Mouse (Mus musculus): ENCODE measurements at regions not wholly inside any gene's neighbourhood (a gene's known extent, or its start where the extent isn't known, plus 50 kb on each side); places are given as distances from the start of the nearest gene placed in this dataset.

DNA sequence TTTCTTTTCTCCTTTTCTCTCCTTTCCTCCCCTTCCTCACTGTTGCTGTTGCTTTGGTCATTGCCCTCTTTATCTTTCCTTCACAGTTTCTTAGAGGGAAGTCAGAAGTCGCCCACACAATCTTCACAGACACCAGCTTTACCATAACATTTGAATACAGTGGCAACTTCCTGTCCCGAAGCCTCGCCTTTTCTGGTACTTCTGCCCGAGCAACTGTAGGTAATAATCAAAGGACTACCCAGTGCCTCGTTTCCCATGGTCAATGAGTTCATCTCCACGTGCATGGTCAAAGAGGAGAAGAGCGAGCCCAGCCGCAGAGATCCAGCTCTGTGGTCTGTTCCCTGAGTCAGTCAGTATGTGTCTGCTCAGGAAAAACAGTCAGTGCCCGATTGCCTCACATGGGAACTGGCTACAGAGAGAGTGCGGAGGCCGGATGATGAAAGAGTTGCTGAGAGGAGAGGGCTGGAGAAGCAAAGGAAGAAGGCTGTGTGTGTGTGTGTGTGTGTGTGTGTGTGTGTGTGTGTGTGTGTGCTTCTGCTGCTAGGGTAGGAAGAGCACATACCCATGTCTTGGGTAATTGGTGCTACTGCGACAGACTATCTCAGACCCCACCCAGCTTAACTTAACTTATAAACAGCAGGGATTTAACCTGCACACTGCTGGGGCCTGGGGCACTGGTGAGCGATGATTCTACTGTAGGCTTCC, 73.0 kb upstream of the Klf13 start:
- WGBS: 63% methylated on average over 13 of the region's 13 CpGs
- ATAC-seq (ENCODE audit: insufficient number of reproducible peaks, low FRiP score, low TSS enrichment, low read depth): peak; percentile 46; the same call in 1 of the 2 replicates
- H3K9me3 ChIP-seq (replicated peaks): no peaks in the 10 kb centered on the region
- H3K4me1 ChIP-seq: 0 out of 2 replicates have a peak, but pooled peaks cover 2% of the 10 kb centered on the region
- no peaks in the 10 kb centered on the region for H3K27me3 ChIP-seq
- H3K27ac ChIP-seq (replicated peaks): peak overlapping the region; percentile 66
- no peak overlapping the region for H3K4me3 ChIP-seq (replicated peaks)
- no peaks in the 10 kb centered on the region for H3K36me3 ChIP-seq
- H3K9ac ChIP-seq: no peak overlapping the region
- no peak overlapping the region for H3K4me2 ChIP-seq (replicated peaks)

GRCm38 (mm10) chr7:64010640-64011039, 71.9 kb upstream of the Klf13 start:
- Histone ChIP-seq H3K9ac (no peak overlapping the region), H3K4me2 (replicated peaks) (no peak overlapping the region), H3K9me3 (replicated peaks) (no peaks in the 10 kb centered on the region), H3K27ac (replicated peaks) (no peak overlapping the region), H3K4me1 (no peaks in the 10 kb centered on the region), H3K36me3 (no peaks in the 10 kb centered on the region), H3K4me3 (replicated peaks) (no peak overlapping the region), H3K27me3 (no peaks in the 10 kb centered on the region)
- ATAC-seq (ENCODE audit: insufficient number of reproducible peaks, low FRiP score, low TSS enrichment, low read depth): no peak
- 71% methylated on average over 3 of the region's 3 CpGs for WGBS

DNA sequence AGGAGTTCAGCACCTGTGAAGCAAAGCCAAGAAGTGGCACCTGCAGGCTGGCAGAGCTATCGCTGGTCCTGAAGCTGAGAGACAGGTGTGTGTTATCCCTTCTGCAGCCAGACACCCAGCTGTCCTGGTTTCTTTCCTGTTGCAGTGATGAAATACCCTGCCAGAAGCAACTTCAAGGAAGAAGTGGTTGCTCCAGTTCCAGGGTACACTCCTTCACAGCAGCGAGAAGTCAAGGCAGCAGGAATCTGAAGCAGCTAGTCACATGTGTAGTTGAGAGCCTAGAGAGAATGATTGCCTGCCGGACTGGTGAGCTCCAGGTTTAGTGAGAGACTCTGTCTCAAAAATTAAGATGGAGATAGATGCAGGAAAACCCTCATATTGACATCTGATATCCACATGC, 69.1 kb upstream of the Klf13 start:
- no peak for ATAC-seq (ENCODE audit: insufficient number of reproducible peaks, low FRiP score, low TSS enrichment, low read depth)
- WGBS: 72% methylated on average over 3 of the region's 3 CpGs
- Histone ChIP-seq H3K27me3 (no peaks in the 10 kb centered on the region), H3K36me3 (no peaks in the 10 kb centered on the region), H3K27ac (replicated peaks) (no peak overlapping the region), H3K4me2 (replicated peaks) (no peak overlapping the region), H3K4me3 (replicated peaks) (no peak overlapping the region), H3K9ac (no peak overlapping the region), H3K9me3 (replicated peaks) (no peaks in the 10 kb centered on the region), H3K4me1 (no peaks in the 10 kb centered on the region)

DNA sequence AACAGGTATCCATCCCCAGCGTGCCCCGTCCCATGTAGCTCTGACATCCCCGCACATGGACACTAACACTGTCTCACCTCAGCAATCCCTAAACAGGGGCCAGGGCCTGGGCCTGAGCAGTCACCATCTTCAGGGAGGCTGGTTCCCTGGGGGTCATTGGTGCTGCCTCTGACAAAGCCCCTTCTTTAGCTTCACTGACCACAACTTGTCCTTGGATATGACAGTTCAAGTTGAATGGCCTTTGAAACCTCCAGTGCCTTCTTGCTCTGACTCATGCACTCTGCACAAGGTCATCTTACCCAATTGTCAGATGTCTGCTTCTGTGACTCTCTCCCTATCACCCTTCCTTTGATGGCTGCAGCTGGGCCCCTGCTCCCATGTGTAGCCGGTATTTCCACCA, 68.2 kb upstream of the Klf13 start:
- 83% methylated on average over 4 of the region's 4 CpGs for WGBS
- no peak for ATAC-seq (ENCODE audit: insufficient number of reproducible peaks, low FRiP score, low TSS enrichment, low read depth)

GRCm38 (mm10) chr7:64005765-64006164, 67.0 kb upstream of the Klf13 start:
- Histone ChIP-seq H3K9me3 (replicated peaks) (no peaks in the 10 kb centered on the region), H3K36me3 (no peaks in the 10 kb centered on the region), H3K4me2 (replicated peaks) (no peak overlapping the region), H3K27me3 (no peaks in the 10 kb centered on the region), H3K9ac (no peak overlapping the region), H3K4me1 (no peaks in the 10 kb centered on the region), H3K4me3 (replicated peaks) (no peak overlapping the region), H3K27ac (replicated peaks) (no peak overlapping the region)
- WGBS: 88% methylated on average over 1 of the region's 1 CpGs
- ATAC-seq (ENCODE audit: insufficient number of reproducible peaks, low FRiP score, low TSS enrichment, low read depth): no peak

More for the DNA sequence above, 68.2 kb upstream of the Klf13 start:
- no peak overlapping the region for H3K4me2 ChIP-seq (replicated peaks)
- no peak overlapping the region for H3K9ac ChIP-seq
- no peaks in the 10 kb centered on the region for H3K9me3 ChIP-seq (replicated peaks)
- H3K27ac ChIP-seq (replicated peaks): no peak overlapping the region
- no peaks in the 10 kb centered on the region for H3K4me1 ChIP-seq
- no peak overlapping the region for H3K4me3 ChIP-seq (replicated peaks)
- no peaks in the 10 kb centered on the region for H3K36me3 ChIP-seq
- no peaks in the 10 kb centered on the region for H3K27me3 ChIP-seq

- Histone ChIP-seq H3K27me3 (no peaks in the 10 kb centered on the region), H3K36me3 (no peaks in the 10 kb centered on the region), H3K4me2 (replicated peaks) (no peak overlapping the region), H3K4me1 (0 out of 2 replicates have a peak, but pooled peaks cover 6% of the 10 kb centered on the region), H3K27ac (replicated peaks) (no peak overlapping the region), H3K9ac (no peak overlapping the region), H3K4me3 (replicated peaks) (no peak overlapping the region), H3K9me3 (replicated peaks) (no peaks in the 10 kb centered on the region)
- ATAC-seq (ENCODE audit: insufficient number of reproducible peaks, low FRiP score, low TSS enrichment, low read depth): no peak
- 78% methylated on average over 5 of the region's 5 CpGs for WGBS
These were observed 65.2 kb upstream of the Klf13 start for GRCm38 (mm10) chr7:64003904-64004303.

- Histone ChIP-seq H3K36me3 (no peaks in the 10 kb centered on the region), H3K4me1 (0 out of 2 replicates have a peak, but pooled peaks cover 6% of the 10 kb centered on the region), H3K27ac (replicated peaks) (no peak overlapping the region), H3K9ac (no peak overlapping the region), H3K27me3 (no peaks in the 10 kb centered on the region), H3K9me3 (replicated peaks) (no peaks in the 10 kb centered on the region), H3K4me3 (replicated peaks) (no peak overlapping the region), H3K4me2 (replicated peaks) (no peak overlapping the region)
- ATAC-seq (ENCODE audit: insufficient number of reproducible peaks, low FRiP score, low TSS enrichment, low read depth): no peak
- 65% methylated on average over 9 of the region's 9 CpGs for WGBS
These were observed 62.9 kb upstream of the Klf13 start for GRCm38 (mm10) chr7:64001611-64002111.

GRCm38 (mm10) chr7:63998995-63999960, 60.6 kb upstream of the Klf13 start:
- ATAC-seq (ENCODE audit: insufficient number of reproducible peaks, low FRiP score, low TSS enrichment, low read depth): peak; percentile 66; the same call in 1 of the 2 replicates
- H3K9me3 ChIP-seq (replicated peaks): no peaks in the 10 kb centered on the region
- 49% methylated on average over 6 of the region's 6 CpGs for WGBS

GRCm38 (mm10) chr7:63997997-63998396, 59.3 kb upstream of the Klf13 start:
- Histone ChIP-seq H3K4me1 (0 out of 2 replicates have a peak, but pooled peaks cover 6% of the 10 kb centered on the region), H3K36me3 (no peaks in the 10 kb centered on the region), H3K9me3 (replicated peaks) (no peaks in the 10 kb centered on the region), H3K27ac (replicated peaks) (no peak overlapping the region), H3K27me3 (no peaks in the 10 kb centered on the region), H3K4me3 (replicated peaks) (no peak overlapping the region), H3K9ac (no peak overlapping the region), H3K4me2 (replicated peaks) (no peak overlapping the region)
- 75% methylated on average over 3 of the region's 3 CpGs for WGBS
- no peak for ATAC-seq (ENCODE audit: insufficient number of reproducible peaks, low FRiP score, low TSS enrichment, low read depth)

More at GRCm38 (mm10) chr7:63998995-63999960, 60.6 kb upstream of the Klf13 start:
- Histone ChIP-seq H3K4me3 (replicated peaks) (no peak overlapping the region), H3K4me1 (0 out of 2 replicates have a peak, but pooled peaks cover 6% of the 10 kb centered on the region), H3K36me3 (no peaks in the 10 kb centered on the region), H3K27me3 (no peaks in the 10 kb centered on the region), H3K9ac (no peak overlapping the region), H3K4me2 (replicated peaks) (no peak overlapping the region), H3K27ac (replicated peaks) (peak overlapping the region; percentile 60; the same call in 1 of the 2 replicates)

DNA sequence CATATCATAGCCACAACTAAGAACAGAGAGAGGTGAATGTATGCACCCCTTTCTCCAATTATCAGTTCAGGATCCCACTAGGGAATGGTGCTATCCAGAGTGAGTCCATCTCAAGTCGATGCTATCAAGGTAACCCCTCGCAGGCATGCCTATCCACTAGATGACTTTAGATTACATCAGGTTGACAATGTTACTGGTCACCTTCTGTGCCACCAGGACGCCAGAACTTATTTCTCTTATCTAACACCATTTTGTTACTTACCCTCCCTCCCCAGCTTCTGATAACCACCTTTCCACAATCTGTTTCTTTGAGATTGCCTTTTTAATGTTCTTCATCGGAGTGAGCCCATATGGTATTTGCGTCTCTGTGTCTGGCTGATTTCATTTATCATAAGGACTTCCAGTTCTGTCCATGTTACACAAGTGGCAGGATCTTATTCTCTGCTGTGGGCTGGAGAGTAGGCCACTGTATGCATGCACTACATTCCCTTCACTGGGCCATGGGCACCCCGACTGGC, 57.9 kb upstream of the Klf13 start:
- no peaks in the 10 kb centered on the region for H3K9me3 ChIP-seq (replicated peaks)
- no peak overlapping the region for H3K4me2 ChIP-seq (replicated peaks)
- H3K4me3 ChIP-seq (replicated peaks): no peak overlapping the region
- H3K4me1 ChIP-seq: 0 out of 2 replicates have a peak, but pooled peaks cover 6% of the 10 kb centered on the region
- no peak overlapping the region for H3K9ac ChIP-seq
- H3K27me3 ChIP-seq: no peaks in the 10 kb centered on the region
- 83% methylated on average over 6 of the region's 6 CpGs for WGBS
- ATAC-seq (ENCODE audit: insufficient number of reproducible peaks, low FRiP score, low TSS enrichment, low read depth): no peak
- H3K27ac ChIP-seq (replicated peaks): no peak overlapping the region
- no peaks in the 10 kb centered on the region for H3K36me3 ChIP-seq
